Mouse (Mus musculus): Measurements from ENCODE around the gene Zim1.

GRCm38 (mm10) chr7:6736060-6736459 lies 39.8 kb upstream of the Zim1 start:
- no peak for TF ChIP-seq POLR2A (IDR thresholded peaks at IDR 0.05; ENCODE audit: control insufficient read depth, low read depth, low read length)
- no peak for TF ChIP-seq CTCF (IDR thresholded peaks at IDR 0.05; ENCODE audit: control insufficient read depth, insufficient read depth, insufficient replicate concordance, low read depth, low read length)
